Mouse (Mus musculus) MEL (cell line): ENCODE measurements at regions not wholly inside any gene's neighbourhood (a gene's known extent, or its start where the extent isn't known, plus 50 kb on each side); places are given as distances from the start of the nearest gene placed in this dataset.

ENCODE experiments used
- DNase-seq: peaks from one replicate; pipeline ENCODE4 v3.0.0; 2011; ENCODE audit warnings: low read depth, low spot score
- H3K27ac ChIP-seq: 2 replicates; pipeline ENCODE4 v1.5.1; 2012; ENCODE audit warnings: low read depth, mild to moderate bottlenecking, control low read depth, low read length, moderate library complexity; ENCODE audit not compliant: control insufficient read depth
- H3K27me3 ChIP-seq, 2 experiments: fragments of 150-350 bp in 1 of 2; sonication (generic) in 1 of 2; 2 replicates each; pipeline ENCODE4 v1.6.1; 2012; ENCODE audit warnings: low read length in 2 of 2, mild to moderate bottlenecking in 2 of 2, improper control_type of control experiment in 1 of 2, moderate library complexity in 1 of 2; ENCODE audit not compliant: insufficient read depth in 2 of 2, control insufficient read depth in 1 of 2
- H3K36me3 ChIP-seq, 2 experiments: 2 replicates each; pipeline ENCODE4 v1.6.1; 2012 to 2014; ENCODE audit warnings: low read length in 2 of 2, improper control_type of control experiment in 1 of 2, inconsistent platforms in 1 of 2, mild to moderate bottlenecking in 1 of 2; ENCODE audit not compliant: insufficient read depth in 2 of 2, control insufficient read depth in 1 of 2
- H3K4me1 ChIP-seq, 2 experiments: fragments of 150-350 bp in 1 of 2; sonication (generic) in 1 of 2; 2 replicates each; pipeline ENCODE4 v1.6.1; 2012; ENCODE audit warnings: low read length in 2 of 2, improper control_type of control experiment in 1 of 2, mild to moderate bottlenecking in 1 of 2; ENCODE audit not compliant: insufficient read depth in 2 of 2, control insufficient read depth in 1 of 2
- H3K4me3 ChIP-seq, 2 experiments: fragments of 150-350 bp in 1 of 2; sonication (generic) in 1 of 2; 2 replicates each; pipeline ENCODE4 v1.5.1; 2012; ENCODE audit warnings: low read depth in 2 of 2, low read length in 2 of 2, mild to moderate bottlenecking in 2 of 2, moderate library complexity in 2 of 2, control low read depth in 1 of 2, improper control_type of control experiment in 1 of 2; ENCODE audit not compliant: control insufficient read depth in 1 of 2, insufficient read depth in 1 of 2
- H3K79me2 ChIP-seq: 2 replicates; pipeline ENCODE4 v1.6.1; 2012; ENCODE audit warnings: mild to moderate bottlenecking, low read length, moderate library complexity; ENCODE audit not compliant: control insufficient read depth, poor library complexity, insufficient read depth
- H3K9ac ChIP-seq: 2 replicates; pipeline ENCODE4 v1.6.1; 2012; ENCODE audit warnings: low read depth, mild to moderate bottlenecking, control low read depth, low read length, moderate library complexity; ENCODE audit not compliant: control insufficient read depth, poor library complexity, severe bottlenecking
- H3K9me3 ChIP-seq: fragments of 150-350 bp; sonication (generic); replicated peaks from 2 replicates; pipeline ENCODE4 v1.6.1; 2012; ENCODE audit warnings: mild to moderate bottlenecking, low read length, improper control_type of control experiment, moderate library complexity; ENCODE audit not compliant: insufficient read depth
- BHLHE40 ChIP-seq: IDR thresholded peaks from 2 replicates; pipeline ENCODE4 v1.6.1; 2012; ENCODE audit warnings: low read depth, mild to moderate bottlenecking, inconsistent platforms, low read length, improper control_type of control experiment, borderline replicate concordance
- CHD2 ChIP-seq: IDR thresholded peaks from 2 replicates; pipeline ENCODE4 v1.6.1; 2011; ENCODE audit warnings: low read length, improper control_type of control experiment
- CTCF ChIP-seq, 3 experiments: IDR thresholded peaks in 2 of 3; conservative IDR thresholded peaks in 1 of 3; 2 replicates each; pipeline ENCODE4 v1.5.1; 2011 to 2012; ENCODE audit warnings: low read length in 3 of 3, low read depth in 2 of 3, mild to moderate bottlenecking in 2 of 3, improper control_type of control experiment in 1 of 3, inconsistent platforms in 1 of 3, mixed read lengths in 1 of 3, moderate library complexity in 1 of 3; ENCODE audit not compliant: control insufficient read depth in 1 of 3, insufficient read depth in 1 of 3, poor library complexity in 1 of 3, severe bottlenecking in 1 of 3
- EP300 ChIP-seq, 2 experiments: IDR thresholded peaks; 2 replicates each; pipeline ENCODE4 v1.6.1; 2011; ENCODE audit warnings: improper control_type of control experiment in 2 of 2, low read length in 2 of 2, low read depth in 1 of 2, mild to moderate bottlenecking in 1 of 2
- GATA1 ChIP-seq: IDR thresholded peaks from 2 replicates; pipeline ENCODE4 v1.6.1; 2011; ENCODE audit warnings: low read depth, low read length, improper control_type of control experiment
- HCFC1 ChIP-seq: IDR thresholded peaks from 2 replicates; pipeline ENCODE4 v1.6.1; 2012; ENCODE audit warnings: low read depth, mild to moderate bottlenecking, inconsistent platforms, low read length, improper control_type of control experiment, moderate library complexity
- KAT2A ChIP-seq: conservative IDR thresholded peaks from 2 replicates; pipeline ENCODE4 v1.6.1; 2012; ENCODE audit warnings: low read depth, low read length, improper control_type of control experiment, inconsistent platforms
- MAFK ChIP-seq: IDR thresholded peaks from 2 replicates; pipeline ENCODE4 v1.6.1; 2011; ENCODE audit warnings: low read depth, mild to moderate bottlenecking, low read length, improper control_type of control experiment, borderline replicate concordance
- MAX ChIP-seq: IDR thresholded peaks from 2 replicates; pipeline ENCODE4 v1.6.1; 2011; ENCODE audit warnings: low read length, improper control_type of control experiment
- MEF2A ChIP-seq: IDR thresholded peaks from 2 replicates; pipeline ENCODE4 v1.6.1; 2014; ENCODE audit warnings: low read depth, mild to moderate bottlenecking, inconsistent platforms, low read length, improper control_type of control experiment; ENCODE audit not compliant: poor library complexity, insufficient replicate concordance, severe bottlenecking; ENCODE audit errors: extremely low read depth
- MXI1 ChIP-seq: IDR thresholded peaks from 2 replicates; pipeline ENCODE4 v1.6.1; 2011; ENCODE audit warnings: mild to moderate bottlenecking, low read depth, low read length, improper control_type of control experiment
- MYC ChIP-seq: IDR thresholded peaks from 2 replicates; pipeline ENCODE4 v1.6.1; 2011; ENCODE audit warnings: low read depth, mild to moderate bottlenecking, low read length, improper control_type of control experiment, moderate library complexity
- POLR2AphosphoS2 ChIP-seq: IDR thresholded peaks from 2 replicates; pipeline ENCODE4 v1.6.1; 2011; ENCODE audit warnings: low read length, improper control_type of control experiment
- POLR2AphosphoS5 ChIP-seq: IDR thresholded peaks from 2 replicates; pipeline ENCODE4 v1.6.1; 2012; ENCODE audit warnings: low read depth, borderline replicate concordance, mild to moderate bottlenecking, inconsistent platforms, low read length, moderate library complexity, mixed read lengths
- RAD21 ChIP-seq: IDR thresholded peaks from 2 replicates; pipeline ENCODE4 v1.6.1; 2011; ENCODE audit warnings: mild to moderate bottlenecking, low read depth, low read length, improper control_type of control experiment
- RCOR1 ChIP-seq: IDR thresholded peaks from 2 replicates; pipeline ENCODE4 v1.6.1; 2012; ENCODE audit warnings: low read depth, mild to moderate bottlenecking, inconsistent platforms, low read length, improper control_type of control experiment
- SIN3A ChIP-seq: IDR thresholded peaks from 2 replicates; pipeline ENCODE4 v1.6.1; 2012; ENCODE audit warnings: low read length, improper control_type of control experiment, inconsistent platforms
- TCF12 ChIP-seq: IDR thresholded peaks from 2 replicates; pipeline ENCODE4 v1.6.1; 2014; ENCODE audit warnings: low read depth, mild to moderate bottlenecking, inconsistent platforms, low read length, improper control_type of control experiment, moderate library complexity
- USF2 ChIP-seq, 2 experiments: IDR thresholded peaks; 2 replicates each; pipeline ENCODE4 v1.6.1; 2011 to 2012; ENCODE audit warnings: improper control_type of control experiment in 2 of 2, low read length in 2 of 2, borderline replicate concordance in 1 of 2, inconsistent platforms in 1 of 2, low read depth in 1 of 2, mild to moderate bottlenecking in 1 of 2; ENCODE audit not compliant: insufficient read depth in 1 of 2
- ZC3H11A ChIP-seq: IDR thresholded peaks from 2 replicates; pipeline ENCODE4 v1.6.1; 2012; ENCODE audit warnings: low read depth, mild to moderate bottlenecking, inconsistent platforms, low read length, improper control_type of control experiment

DNA sequence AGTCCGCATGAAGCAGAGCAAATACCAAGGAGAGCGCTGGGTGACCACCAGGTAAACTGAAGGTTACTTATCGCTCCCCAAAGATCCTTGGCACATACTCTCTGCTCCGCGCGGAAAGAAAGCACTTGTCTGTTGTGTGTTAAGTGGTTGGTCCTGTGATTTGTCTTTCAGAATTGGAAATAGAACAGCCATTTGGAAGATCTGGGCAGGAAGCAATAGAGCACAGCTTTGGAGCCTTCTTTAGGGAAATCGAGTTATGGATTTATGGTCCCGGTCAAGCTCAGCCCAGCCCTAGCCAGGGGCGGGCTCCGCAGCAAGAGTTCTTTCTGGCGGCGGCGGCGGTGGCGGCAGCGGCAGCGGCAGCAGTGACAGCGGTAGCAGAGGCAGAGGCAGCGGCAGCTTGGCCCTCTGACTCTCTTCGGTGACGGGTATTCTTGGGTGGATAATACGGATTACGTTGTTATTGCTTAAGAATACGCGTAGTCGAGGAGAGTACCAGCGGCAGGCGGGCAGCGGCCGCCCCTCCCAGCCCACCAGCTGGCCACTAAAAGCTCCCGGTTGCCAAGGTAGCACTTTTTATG lies 128.4 kb upstream of the Dpyd start (continued):
- no peak for TF ChIP-seq TCF12
- no peak for TF ChIP-seq MAX

DNA sequence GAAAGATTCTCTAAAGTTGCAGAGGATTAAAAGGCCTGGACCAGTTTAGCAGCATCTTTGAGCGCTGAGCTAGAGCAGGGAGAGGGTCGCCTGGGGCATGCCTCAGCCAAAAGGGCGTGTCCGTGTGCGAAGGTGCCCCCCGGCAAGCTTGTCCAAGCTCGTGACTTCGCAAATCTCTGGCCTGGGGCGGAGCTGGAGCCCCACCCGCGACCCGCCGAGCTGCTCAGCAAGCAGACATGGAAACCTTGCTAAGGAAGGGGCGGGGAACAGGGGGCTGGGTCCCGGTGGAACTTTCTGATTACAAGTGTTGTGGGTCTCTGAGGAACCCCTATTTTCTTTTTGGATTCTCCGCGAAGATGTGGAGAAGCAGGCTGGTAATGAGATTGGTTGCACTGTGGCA lies 127.6 kb upstream of the Dpyd start:
- no peak for TF ChIP-seq MXI1
- no peak for DNase-seq

DNA sequence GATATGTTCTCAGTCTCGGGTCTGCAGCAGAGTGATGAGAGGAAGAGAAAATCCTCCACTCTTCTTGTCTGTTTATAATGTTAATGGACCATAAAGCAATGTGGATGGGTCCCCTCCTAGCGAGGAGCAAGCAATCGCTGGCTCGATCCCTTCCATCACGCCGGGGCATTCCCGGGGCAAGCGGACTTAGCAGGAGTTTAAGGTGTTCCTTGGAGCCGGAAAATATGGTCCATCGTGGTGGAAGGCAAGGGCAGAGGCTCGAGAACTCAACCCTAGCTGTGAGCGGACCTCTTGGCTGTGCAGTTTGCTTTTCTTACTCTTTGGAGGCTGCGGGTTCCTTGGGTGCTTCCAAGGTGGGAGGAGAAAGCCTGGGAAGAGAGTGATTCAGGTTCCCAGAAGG lies 127.1 kb upstream of the Dpyd start:
- no peaks in the 10 kb centered on the region for H3K9me3 ChIP-seq
- no peaks in the 10 kb centered on the region for H3K4me1 ChIP-seq
- no peak for TF ChIP-seq EP300 (IDR thresholded peaks at IDR 0.05; ENCODE audit: low read depth in 1 of 2, low read length in 2 of 2)
- no peak for TF ChIP-seq USF2 (IDR thresholded peaks at IDR 0.05; ENCODE audit: borderline replicate concordance in 1 of 2, insufficient read depth in 1 of 2, low read depth in 1 of 2, low read length in 2 of 2)
- TF ChIP-seq CTCF (IDR thresholded peaks at IDR 0.05 in 2 of 3, conservative IDR thresholded peaks at IDR 0.05 in 1 of 3; ENCODE audit: control insufficient read depth in 1 of 3, insufficient read depth in 1 of 3, low read depth in 2 of 3, low read length in 3 of 3, poor library complexity in 1 of 3, severe bottlenecking in 1 of 3) = no peak
- no peak for TF ChIP-seq RAD21
- TF ChIP-seq ZC3H11A = no peak
- no peak for TF ChIP-seq CHD2
- no peak for TF ChIP-seq KAT2A
- TF ChIP-seq BHLHE40 = no peak
- no peak for TF ChIP-seq MYC
- no peak for TF ChIP-seq SIN3A
- no peak for TF ChIP-seq GATA1
- no peak for TF ChIP-seq HCFC1
- TF ChIP-seq MAFK = no peak
- TF ChIP-seq MEF2A = no peak
- TF ChIP-seq POLR2AphosphoS5 = no peak
- TF ChIP-seq RCOR1 = no peak
- TF ChIP-seq POLR2AphosphoS2 = no peak
- H3K79me2 ChIP-seq = no peaks in the 10 kb centered on the region
- no peak overlapping the region for H3K9ac ChIP-seq
- H3K27me3 ChIP-seq = no peaks in the 10 kb centered on the region
- H3K4me3 ChIP-seq = no peak overlapping the region
- H3K36me3 ChIP-seq = no peaks in the 10 kb centered on the region
- no peak overlapping the region for H3K27ac ChIP-seq
- DNase-seq = no peak

More for the DNA sequence above, 127.6 kb upstream of the Dpyd start:
- no peaks in the 10 kb centered on the region for H3K36me3 ChIP-seq
- no peaks in the 10 kb centered on the region for H3K9me3 ChIP-seq
- no peak overlapping the region for H3K27ac ChIP-seq
- no peaks in the 10 kb centered on the region for H3K79me2 ChIP-seq
- H3K27me3 ChIP-seq = no peaks in the 10 kb centered on the region
- no peak overlapping the region for H3K4me3 ChIP-seq
- H3K9ac ChIP-seq = no peak overlapping the region
- no peaks in the 10 kb centered on the region for H3K4me1 ChIP-seq
